Mouse (Mus musculus) monocyte, adult 5-6 weeks (primary cell): Measurements from ENCODE around the gene Pard3. TPM values are rescaled to one million over a fixed set of nuclear protein-coding genes. Genes with fewer than 3 reads are reported as not detected.

Experiments
- ATAC-seq: fragments of 153-309, 156-312 bp; replicated peaks from 2 replicates; pipeline ENCODE4 v1.8.0; 2017; ENCODE audit warnings: mild to moderate bottlenecking; ENCODE audit not compliant: low TSS enrichment, insufficient number of reproducible peaks, severe bottlenecking, poor library complexity, low FRiP score
- total RNA-seq: library from RNA; stranded (forward); fragments of 200-1000, 200-491, 200-594 nt; gene quantifications from 3 replicates; pipeline ENCODE4 v1.2.3, GENCODE M21; 2017

Pard3 gene
- total RNA-seq, 1 experiment from 2014 or later = not detected

- ATAC-seq = no peak
Observed at GRCm38 (mm10) chr8:127124795-127125194, 61.1 kb downstream of the Pard3 start.

GRCm38 (mm10) chr8:127125686-127126683, 62.3 kb downstream of the Pard3 start:
- no peak for ATAC-seq

- no peak for ATAC-seq
Observed at GRCm38 (mm10) chr8:127128781-127129396, 65.2 kb downstream of the Pard3 start.

GRCm38 (mm10) chr8:127134327-127134726, 70.6 kb downstream of the Pard3 start:
- ATAC-seq = no peak

- ATAC-seq = no peak
Observed at GRCm38 (mm10) chr8:127136201-127136600, 72.5 kb downstream of the Pard3 start.

GRCm38 (mm10) chr8:127136781-127137180, 73.1 kb downstream of the Pard3 start:
- ATAC-seq = no peak

- no peak for ATAC-seq
Observed at GRCm38 (mm10) chr8:127139154-127139553, 75.5 kb downstream of the Pard3 start.

GRCm38 (mm10) chr8:127140945-127141344, 77.3 kb downstream of the Pard3 start:
- ATAC-seq = no peak

GRCm38 (mm10) chr8:127143641-127144040, 79.9 kb downstream of the Pard3 start:
- no peak for ATAC-seq

GRCm38 (mm10) chr8:127144562-127144961, 80.9 kb downstream of the Pard3 start:
- no peak for ATAC-seq

GRCm38 (mm10) chr8:127145135-127145534, 81.4 kb downstream of the Pard3 start:
- ATAC-seq = no peak

- ATAC-seq = no peak
Observed at GRCm38 (mm10) chr8:127146055-127146454, 82.4 kb downstream of the Pard3 start.

- no peak for ATAC-seq
Observed at GRCm38 (mm10) chr8:127148821-127149220, 85.1 kb downstream of the Pard3 start.

- ATAC-seq = no peak
Observed at GRCm38 (mm10) chr8:127150645-127151044, 87.0 kb downstream of the Pard3 start.

GRCm38 (mm10) chr8:127151706-127152105, 88.0 kb downstream of the Pard3 start:
- ATAC-seq = no peak

- no peak for ATAC-seq
Observed at GRCm38 (mm10) chr8:127157087-127157486, 93.4 kb downstream of the Pard3 start.

GRCm38 (mm10) chr8:127159421-127159966, 95.8 kb downstream of the Pard3 start:
- no peak for ATAC-seq

- ATAC-seq = no peak
Observed at GRCm38 (mm10) chr8:127161854-127162253, 98.2 kb downstream of the Pard3 start.

GRCm38 (mm10) chr8:127162821-127163220, 99.1 kb downstream of the Pard3 start:
- no peak for ATAC-seq
